Mouse (Mus musculus) midbrain, embryonic 12.5 days (tissue): ENCODE results near the gene Mtf1. TPM values are rescaled to one million over a fixed set of nuclear protein-coding genes. Genes with fewer than 3 reads are reported as not detected.

ENCODE experiments used
- ATAC-seq: fragments of 200-750 bp; cut with Nextera tagmentation; 2 replicates; pipeline ENCODE4 v1.8.0; 2017; ENCODE audit warnings: low read depth, moderate TSS enrichment, moderate library complexity; ENCODE audit not compliant: low FRiP score
- H3K27ac ChIP-seq: fragments of 300-500 bp; sonication (generic); replicated peaks from 2 replicates; pipeline ENCODE4 v1.5.1; 2016; ENCODE audit warnings: mild to moderate bottlenecking
- H3K27me3 ChIP-seq: fragments of 300-500 bp; sonication (generic); 2 replicates; pipeline ENCODE4 v1.6.1; 2016; ENCODE audit warnings: mild to moderate bottlenecking
- H3K36me3 ChIP-seq: fragments of 300-500 bp; sonication (generic); 2 replicates; pipeline ENCODE4 v1.6.1; 2016
- H3K4me1 ChIP-seq: fragments of 300-500 bp; sonication (generic); 2 replicates; pipeline ENCODE4 v1.6.1; 2016
- H3K4me2 ChIP-seq: fragments of 300-500 bp; sonication (generic); replicated peaks from 2 replicates; pipeline ENCODE4 v1.6.1; 2016; ENCODE audit warnings: mild to moderate bottlenecking, moderate library complexity
- H3K4me3 ChIP-seq: fragments of 300-500 bp; sonication (generic); 2 replicates; pipeline ENCODE4 v1.5.1; 2016; ENCODE audit warnings: mild to moderate bottlenecking
- H3K9ac ChIP-seq: fragments of 300-500 bp; sonication (generic); replicated peaks from 2 replicates; pipeline ENCODE4 v1.6.1; 2016; ENCODE audit warnings: mild to moderate bottlenecking, moderate library complexity
- H3K9me3 ChIP-seq: fragments of 300-500 bp; sonication (generic); 2 replicates; pipeline ENCODE4 v1.6.1; 2016; ENCODE audit warnings: mild to moderate bottlenecking
- WGBS: fragments of 180-500 bp; shearing (Covaris S2); methylation state at CpG from one replicate; pipeline ENCODE4 v1.1.7; 2016; 5-methylcytosine and 5-hydroxymethylcytosine counted together
- polyA plus RNA-seq: library from polyadenylated mRNA; unstranded; fragments of >200 nt; fragmentation: Nextera tagmentation; extraction: Ambion mirVana; gene quantifications from 2 replicates; pipeline ENCODE4 v1.2.1, GENCODE M21; 2016

Gene Mtf1
- polyA plus RNA-seq, 1 experiment from 2014 or later = 15.1 TPM

- 0 out of 2 replicates have a peak, but pooled peaks cover 5% of the 10 kb centered on the region for H3K36me3 ChIP-seq
- no peaks in the 10 kb centered on the region for H3K9me3 ChIP-seq
- H3K4me3 ChIP-seq = no peak overlapping the region
- no peaks in the 10 kb centered on the region for H3K4me1 ChIP-seq
- H3K27me3 ChIP-seq = no peaks in the 10 kb centered on the region
- ATAC-seq = no peak
- no peak overlapping the region for H3K4me2 ChIP-seq
- WGBS = 62% methylated on average over 2 of the region's 2 CpGs
- no peak overlapping the region for H3K9ac ChIP-seq
- no peak overlapping the region for H3K27ac ChIP-seq
Observed at GRCm38 (mm10) chr4:124773449-124773848, 28.5 kb upstream of the Mtf1 start.

- Histone ChIP-seq H3K27ac (no peak overlapping the region), H3K4me3 (no peak overlapping the region), H3K27me3 (no peaks in the 10 kb centered on the region), H3K9me3 (no peaks in the 10 kb centered on the region), H3K36me3 (peaks cover 10% of the 10 kb centered on the region; the same call in 1 of the 2 replicates), H3K4me2 (no peak overlapping the region), H3K9ac (no peak overlapping the region), H3K4me1 (no peaks in the 10 kb centered on the region)
- 91% methylated on average over 6 of the region's 6 CpGs for WGBS
- no peak for ATAC-seq
Observed at GRCm38 (mm10) chr4:124773995-124774394, 27.9 kb upstream of the Mtf1 start.

GRCm38 (mm10) chr4:124774429-124774828, 27.5 kb upstream of the Mtf1 start:
- H3K27me3 ChIP-seq = no peaks in the 10 kb centered on the region
- no peak overlapping the region for H3K9ac ChIP-seq
- ATAC-seq = no peak
- no peak overlapping the region for H3K27ac ChIP-seq
- H3K4me2 ChIP-seq = no peak overlapping the region
- H3K36me3 ChIP-seq = peaks cover 14% of the 10 kb centered on the region; the same call in 1 of the 2 replicates
- no peaks in the 10 kb centered on the region for H3K9me3 ChIP-seq
- H3K4me3 ChIP-seq = no peak overlapping the region
- 70% methylated on average over 2 of the region's 2 CpGs for WGBS
- no peaks in the 10 kb centered on the region for H3K4me1 ChIP-seq

GRCm38 (mm10) chr4:124781361-124781760, 20.5 kb upstream of the Mtf1 start:
- no peak overlapping the region for H3K9ac ChIP-seq
- H3K4me3 ChIP-seq = no peak overlapping the region
- H3K4me1 ChIP-seq = no peaks in the 10 kb centered on the region
- no peaks in the 10 kb centered on the region for H3K9me3 ChIP-seq
- H3K27ac ChIP-seq = no peak overlapping the region
- peaks cover 69% of the 10 kb centered on the region for H3K36me3 ChIP-seq
- ATAC-seq = no peak
- no peak overlapping the region for H3K4me2 ChIP-seq
- WGBS = 78% methylated on average over 7 of the region's 7 CpGs
- no peaks in the 10 kb centered on the region for H3K27me3 ChIP-seq

- no peaks in the 10 kb centered on the region for H3K9me3 ChIP-seq
- no peak overlapping the region for H3K4me2 ChIP-seq
- H3K27me3 ChIP-seq = no peaks in the 10 kb centered on the region
- no peaks in the 10 kb centered on the region for H3K4me1 ChIP-seq
- H3K9ac ChIP-seq = no peak overlapping the region
- peaks cover 78% of the 10 kb centered on the region for H3K36me3 ChIP-seq
- H3K27ac ChIP-seq = no peak overlapping the region
- no peak for ATAC-seq
- no peak overlapping the region for H3K4me3 ChIP-seq
- WGBS = 92% methylated on average over 8 of the region's 8 CpGs
Observed at GRCm38 (mm10) chr4:124782395-124782794, 19.5 kb upstream of the Mtf1 start.

GRCm38 (mm10) chr4:124783937-124784336, 18.0 kb upstream of the Mtf1 start:
- WGBS = 91% methylated on average over 8 of the region's 8 CpGs
- no peaks in the 10 kb centered on the region for H3K4me1 ChIP-seq
- H3K36me3 ChIP-seq = peaks cover 81% of the 10 kb centered on the region
- no peaks in the 10 kb centered on the region for H3K27me3 ChIP-seq
- no peaks in the 10 kb centered on the region for H3K9me3 ChIP-seq
- no peak overlapping the region for H3K4me3 ChIP-seq
- H3K27ac ChIP-seq = no peak overlapping the region
- no peak for ATAC-seq
- H3K9ac ChIP-seq = no peak overlapping the region
- H3K4me2 ChIP-seq = no peak overlapping the region

GRCm38 (mm10) chr4:124790013-124790412, 11.9 kb upstream of the Mtf1 start:
- H3K27ac ChIP-seq = no peak overlapping the region
- no peak overlapping the region for H3K9ac ChIP-seq
- ATAC-seq = no peak
- no peak overlapping the region for H3K4me2 ChIP-seq
- WGBS = 83% methylated on average over 4 of the region's 4 CpGs
- H3K27me3 ChIP-seq = no peaks in the 10 kb centered on the region
- H3K4me3 ChIP-seq = no peak overlapping the region
- no peaks in the 10 kb centered on the region for H3K4me1 ChIP-seq
- H3K9me3 ChIP-seq = no peaks in the 10 kb centered on the region
- H3K36me3 ChIP-seq = peaks cover 85% of the 10 kb centered on the region

GRCm38 (mm10) chr4:124792114-124792513, 9.8 kb upstream of the Mtf1 start:
- H3K4me2 ChIP-seq = no peak overlapping the region
- no peaks in the 10 kb centered on the region for H3K9me3 ChIP-seq
- no peak overlapping the region for H3K9ac ChIP-seq
- no peak for ATAC-seq
- H3K36me3 ChIP-seq = peaks cover 69% of the 10 kb centered on the region
- WGBS = 89% methylated on average over 8 of the region's 8 CpGs
- H3K4me3 ChIP-seq = no peak overlapping the region
- H3K4me1 ChIP-seq = no peaks in the 10 kb centered on the region
- no peak overlapping the region for H3K27ac ChIP-seq
- H3K27me3 ChIP-seq = no peaks in the 10 kb centered on the region

- no peak for ATAC-seq
- WGBS = 91% methylated on average over 8 of the region's 8 CpGs
- peaks cover 61% of the 10 kb centered on the region for H3K36me3 ChIP-seq
Observed at GRCm38 (mm10) chr4:124796141-124796540, 5.8 kb upstream of the Mtf1 start.

GRCm38 (mm10) chr4:124796913-124797312, 5.0 kb upstream of the Mtf1 start:
- Histone ChIP-seq H3K9ac (no peak overlapping the region), H3K9me3 (no peaks in the 10 kb centered on the region), H3K36me3 (peaks cover 53% of the 10 kb centered on the region), H3K4me1 (peaks cover 4% of the 10 kb centered on the region; the same call in 1 of the 2 replicates), H3K4me2 (no peak overlapping the region), H3K4me3 (no peak overlapping the region), H3K27me3 (no peaks in the 10 kb centered on the region), H3K27ac (no peak overlapping the region)
- WGBS = 84% methylated on average over 2 of the region's 2 CpGs
- no peak for ATAC-seq

More at GRCm38 (mm10) chr4:124796141-124796540, 5.8 kb upstream of the Mtf1 start:
- Histone ChIP-seq H3K4me2 (no peak overlapping the region), H3K9ac (no peak overlapping the region), H3K4me3 (no peak overlapping the region), H3K4me1 (no peaks in the 10 kb centered on the region), H3K27me3 (no peaks in the 10 kb centered on the region), H3K9me3 (no peaks in the 10 kb centered on the region), H3K27ac (no peak overlapping the region)

GRCm38 (mm10) chr4:124802309-124803260, 681 bp downstream of the Mtf1 start:
- Histone ChIP-seq H3K4me3 (peak overlapping the region; percentile 71), H3K9ac (peak overlapping the region; percentile 80), H3K36me3 (peaks cover 50% of the 10 kb centered on the region), H3K9me3 (no peaks in the 10 kb centered on the region), H3K27me3 (no peaks in the 10 kb centered on the region), H3K4me2 (peak overlapping the region; percentile 87), H3K4me1 (peaks cover 13% of the 10 kb centered on the region), H3K27ac (peak overlapping the region; percentile 95)
- ATAC-seq = peak; percentile 99
- 2% methylated on average over 53 of the region's 53 CpGs for WGBS

- Histone ChIP-seq H3K4me2 (peak overlapping the region; percentile 87), H3K36me3 (peaks cover 49% of the 10 kb centered on the region), H3K9ac (peak overlapping the region; percentile 80), H3K27me3 (no peaks in the 10 kb centered on the region), H3K4me3 (peak overlapping the region; percentile 71), H3K27ac (no peak overlapping the region), H3K4me1 (peaks cover 13% of the 10 kb centered on the region), H3K9me3 (no peaks in the 10 kb centered on the region)
- 81% methylated on average over 6 of the region's 6 CpGs for WGBS
- no peak for ATAC-seq
Observed at GRCm38 (mm10) chr4:124803406-124803805, 1.5 kb downstream of the Mtf1 start.
